Mouse (Mus musculus) cerebellum, adult 11-12 months (tissue): ENCODE data around the gene Nkx2-5.

Source experiments
- DNase-seq: peaks from one replicate; pipeline ENCODE4 v3.0.0; 2022

Nkx2-5 gene

GRCm38 (mm10) chr17:26849746-26850357 is 5.0 kb upstream of the Nkx2-5 start:
- DNase-seq = no peak

GRCm38 (mm10) chr17:26849106-26849745 is 4.4 kb upstream of the Nkx2-5 start:
- DNase-seq = no peak

- DNase-seq = no peak
Observed at GRCm38 (mm10) chr17:26848236-26848635, 3.4 kb upstream of the Nkx2-5 start.

- no peak for DNase-seq
Observed at GRCm38 (mm10) chr17:26847801-26848200, 3.0 kb upstream of the Nkx2-5 start.

GRCm38 (mm10) chr17:26846411-26846810 is 1.6 kb upstream of the Nkx2-5 start:
- no peak for DNase-seq

GRCm38 (mm10) chr17:26845149-26846050 is 591 bp upstream of the Nkx2-5 start:
- no peak for DNase-seq

- no peak for DNase-seq
Observed at GRCm38 (mm10) chr17:26844371-26844851, 398 bp downstream of the Nkx2-5 start.

- DNase-seq = no peak
Observed at GRCm38 (mm10) chr17:26843696-26844236, 1.0 kb downstream of the Nkx2-5 start.

- no peak for DNase-seq
Observed at GRCm38 (mm10) chr17:26843229-26843567, 1.6 kb downstream of the Nkx2-5 start.

GRCm38 (mm10) chr17:26842431-26843228 is 2.2 kb downstream of the Nkx2-5 start:
- DNase-seq = no peak

- no peak for DNase-seq
Observed at GRCm38 (mm10) chr17:26841981-26842380, 2.8 kb downstream of the Nkx2-5 start.

- no peak for DNase-seq
Observed at GRCm38 (mm10) chr17:26840922-26841731, 3.7 kb downstream of the Nkx2-5 start.

- DNase-seq = no peak
Observed at GRCm38 (mm10) chr17:26840439-26840780, 4.4 kb downstream of the Nkx2-5 start.

GRCm38 (mm10) chr17:26839718-26840438 is 4.9 kb downstream of the Nkx2-5 start:
- DNase-seq = no peak

- DNase-seq = no peak
Observed at GRCm38 (mm10) chr17:26838911-26839717, 5.7 kb downstream of the Nkx2-5 start.

- no peak for DNase-seq
Observed at GRCm38 (mm10) chr17:26838191-26838910, 6.5 kb downstream of the Nkx2-5 start.

GRCm38 (mm10) chr17:26837546-26837985 is 7.2 kb downstream of the Nkx2-5 start:
- DNase-seq = no peak

- no peak for DNase-seq
Observed at GRCm38 (mm10) chr17:26836786-26837545, 7.8 kb downstream of the Nkx2-5 start.

GRCm38 (mm10) chr17:26836377-26836776 is 8.4 kb downstream of the Nkx2-5 start:
- DNase-seq = no peak
